Mouse (Mus musculus): ENCODE measurements around the gene Tbc1d10b. TPM values are rescaled to one million over a fixed set of nuclear protein-coding genes. Genes with fewer than 3 reads are reported as not detected.

Tbc1d10b gene
- polyA plus RNA-seq, 1 experiment, result 44.1 TPM

DNA sequence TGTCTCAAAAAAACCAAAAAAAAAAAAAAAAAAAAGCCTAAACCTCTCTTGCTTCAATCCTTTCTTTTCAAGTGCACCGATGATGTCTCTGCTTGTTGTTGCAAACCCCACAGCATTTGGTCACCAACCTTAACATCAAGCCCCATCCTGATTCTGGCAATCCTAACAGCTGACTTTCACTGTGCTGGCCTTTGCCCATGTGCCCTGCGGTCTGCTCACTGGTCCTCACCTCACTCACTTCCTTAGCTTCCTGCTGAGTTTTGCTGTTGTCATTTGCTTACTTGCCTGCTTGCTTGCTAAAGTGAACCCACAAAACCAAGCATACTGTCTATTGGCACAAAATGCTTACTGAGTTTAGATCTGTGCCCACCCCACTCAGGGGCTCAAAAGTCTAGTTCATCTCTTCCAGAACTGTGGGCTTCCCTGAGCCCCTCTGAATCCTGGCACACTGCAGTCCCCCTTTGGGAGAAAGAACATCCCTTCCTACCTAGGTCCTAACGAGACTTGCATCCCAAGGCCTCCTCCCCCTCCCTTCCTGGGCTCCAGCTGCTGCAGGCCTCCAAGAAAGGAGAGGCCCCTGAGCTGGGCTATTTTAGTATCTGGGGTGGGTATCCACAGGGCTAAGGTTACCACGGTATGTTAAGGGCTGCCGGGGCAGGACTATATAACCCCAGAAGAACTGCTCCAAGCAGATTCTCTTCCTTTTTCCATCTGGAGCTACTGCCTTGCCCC, 2.9 kb upstream of the Tbc1d10b start:
- no peak overlapping the region for H3K27ac ChIP-seq (ENCODE audit: insufficient read depth, low read depth, low read length)
- no peak overlapping the region for H3K4me3 ChIP-seq (ENCODE audit: low read depth, low read length)
- peaks cover 2% of the 10 kb centered on the region; the same call in 1 of the 2 replicates for H3K4me1 ChIP-seq (ENCODE audit: control insufficient read depth, insufficient read depth, insufficient read length, low read length)
- H3K36me3 ChIP-seq (ENCODE audit: control insufficient read depth, insufficient read depth, low read length), result no peaks in the 10 kb centered on the region
- TF ChIP-seq CTCF (IDR thresholded peaks at IDR 0.05; ENCODE audit: extremely low read depth, insufficient read length, insufficient replicate concordance, low read depth, low read length) (no peak), POLR2A (IDR thresholded peaks at IDR 0.05; ENCODE audit: low read depth, low read length) (no peak)
- 80% methylated on average over 5 of the region's 5 CpGs for WGBS
- H3K27me3 ChIP-seq (ENCODE audit: control insufficient read depth, insufficient read depth, low read length), result no peaks in the 10 kb centered on the region

DNA sequence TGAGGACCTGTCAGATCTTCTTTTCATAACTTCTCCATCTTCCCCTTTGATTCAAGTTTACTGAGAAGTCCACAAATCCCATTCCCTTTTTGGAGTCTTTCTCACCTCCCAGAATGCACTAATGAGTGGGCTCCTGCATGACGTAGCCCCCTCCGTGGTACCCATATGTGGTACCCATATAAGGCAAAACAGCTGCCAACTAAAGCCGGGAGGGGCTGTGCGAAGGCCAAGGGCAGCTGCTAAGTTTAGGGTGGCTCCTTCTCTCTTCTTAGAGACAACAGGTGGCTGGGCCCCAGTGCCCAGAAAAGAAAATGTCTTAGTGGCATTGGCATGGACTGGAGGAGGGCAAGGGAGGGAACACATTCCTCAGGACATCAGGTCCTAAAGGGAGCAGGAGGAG, 2.0 kb upstream of the Tbc1d10b start:
- H3K4me3 ChIP-seq (ENCODE audit: low read depth, low read length), result no peak overlapping the region
- no peak for TF ChIP-seq CTCF (IDR thresholded peaks at IDR 0.05; ENCODE audit: extremely low read depth, insufficient read length, insufficient replicate concordance, low read depth, low read length)
- TF ChIP-seq POLR2A (IDR thresholded peaks at IDR 0.05; ENCODE audit: low read depth, low read length), result no peak
- WGBS, result 85% methylated on average over 4 of the region's 4 CpGs
- no peaks in the 10 kb centered on the region for H3K27me3 ChIP-seq (ENCODE audit: control insufficient read depth, insufficient read depth, low read length)
- H3K27ac ChIP-seq (ENCODE audit: insufficient read depth, low read depth, low read length), result no peak overlapping the region
- H3K4me1 ChIP-seq (ENCODE audit: control insufficient read depth, insufficient read depth, insufficient read length, low read length), result peaks cover 4% of the 10 kb centered on the region
- H3K36me3 ChIP-seq (ENCODE audit: control insufficient read depth, insufficient read depth, low read length), result no peaks in the 10 kb centered on the region

GRCm38 (mm10) chr7:127209851-127210250, 1.6 kb upstream of the Tbc1d10b start:
- 78% methylated on average over 5 of the region's 5 CpGs for WGBS
- no peaks in the 10 kb centered on the region for H3K27me3 ChIP-seq (ENCODE audit: control insufficient read depth, insufficient read depth, low read length)
- no peak for TF ChIP-seq POLR2A (IDR thresholded peaks at IDR 0.05; ENCODE audit: low read depth, low read length)
- no peak for TF ChIP-seq CTCF (IDR thresholded peaks at IDR 0.05; ENCODE audit: extremely low read depth, insufficient read length, insufficient replicate concordance, low read depth, low read length)

DNA sequence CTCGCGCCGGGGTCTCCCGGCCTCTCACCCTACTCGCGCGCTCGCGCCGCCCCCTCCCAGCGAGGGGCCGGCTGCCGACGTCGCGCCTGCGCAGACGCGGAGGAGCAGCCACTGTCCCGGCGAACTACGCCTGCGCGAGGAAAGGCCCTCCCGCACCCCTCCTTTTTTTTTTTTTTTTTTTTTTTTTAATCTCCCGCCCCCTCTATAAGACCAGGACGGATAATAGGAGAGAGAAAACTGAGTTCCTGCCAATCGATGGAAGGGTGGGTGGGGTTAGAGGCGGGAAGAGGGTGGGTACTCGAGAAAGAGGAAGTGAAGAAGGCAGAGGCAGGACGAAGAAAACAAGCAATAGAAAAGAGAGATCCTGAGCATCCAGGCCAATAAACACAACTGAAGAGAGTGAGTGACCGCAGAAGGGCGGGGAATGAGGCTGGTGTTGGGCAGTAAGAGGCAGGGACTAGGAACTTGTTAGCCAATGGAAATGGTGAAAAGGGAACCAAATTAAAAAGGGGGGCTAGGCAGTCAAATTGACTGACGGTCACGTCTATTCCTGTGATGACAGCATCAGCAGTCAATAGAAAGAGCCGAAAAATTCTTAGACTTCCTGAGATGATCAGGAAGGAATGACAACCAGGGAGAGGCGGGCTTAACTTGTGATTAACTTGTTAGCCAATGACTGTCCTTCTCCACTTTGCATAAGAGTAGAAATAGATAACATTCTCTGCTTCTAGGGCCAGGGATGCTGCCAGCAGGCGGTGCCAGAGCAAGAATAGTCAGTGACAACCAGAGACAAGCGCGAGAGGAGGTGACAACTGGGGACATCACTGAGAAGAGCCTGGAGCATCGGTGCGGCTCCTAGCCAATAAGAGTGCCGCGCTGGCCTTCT, 528 bp upstream of the Tbc1d10b start, which contains the start of gene Mylpf:
TSS of gene Mylpf (plus strand) at position 338 of the 886 bp plus-strand sequence.
- H3K27me3 ChIP-seq (ENCODE audit: control insufficient read depth, insufficient read depth, low read length), result no peaks in the 10 kb centered on the region
- TF ChIP-seq CTCF (IDR thresholded peaks at IDR 0.05; ENCODE audit: extremely low read depth, insufficient read length, insufficient replicate concordance, low read depth, low read length) (peak; percentile 66; the same call in 1 of the 2 replicates), POLR2A (IDR thresholded peaks at IDR 0.05; ENCODE audit: low read depth, low read length) (peak; percentile 63)
- H3K27ac ChIP-seq (ENCODE audit: insufficient read depth, low read depth, low read length), result peak within 1 kb of the TSS; percentile 55
- H3K4me3 ChIP-seq (ENCODE audit: low read depth, low read length), result peak within 1 kb of the TSS; percentile 73
- H3K4me1 ChIP-seq (ENCODE audit: control insufficient read depth, insufficient read depth, insufficient read length, low read length), result peaks cover 2% of the 10 kb centered on the region
- 0% methylated on average over 44 of the region's 44 CpGs for WGBS
- peaks cover 2% of the 10 kb centered on the region; the same call in 1 of the 2 replicates for H3K36me3 ChIP-seq (ENCODE audit: control insufficient read depth, insufficient read depth, low read length)

More at GRCm38 (mm10) chr7:127209851-127210250, 1.6 kb upstream of the Tbc1d10b start:
- no peak overlapping the region for H3K27ac ChIP-seq (ENCODE audit: insufficient read depth, low read depth, low read length)
- no peaks in the 10 kb centered on the region for H3K36me3 ChIP-seq (ENCODE audit: control insufficient read depth, insufficient read depth, low read length)
- H3K4me1 ChIP-seq (ENCODE audit: control insufficient read depth, insufficient read depth, insufficient read length, low read length), result peaks cover 2% of the 10 kb centered on the region
- H3K4me3 ChIP-seq (ENCODE audit: low read depth, low read length), result no peak overlapping the region

GRCm38 (mm10) chr7:127207374-127208294, 634 bp downstream of the Tbc1d10b start:
- WGBS, result 1% methylated on average over 53 of the region's 53 CpGs
- H3K36me3 ChIP-seq (ENCODE audit: control insufficient read depth, insufficient read depth, low read length), result peaks cover 13% of the 10 kb centered on the region
- H3K4me1 ChIP-seq (ENCODE audit: control insufficient read depth, insufficient read depth, insufficient read length, low read length), result peaks cover 2% of the 10 kb centered on the region
- no peak for TF ChIP-seq POLR2A (IDR thresholded peaks at IDR 0.05; ENCODE audit: low read depth, low read length)
- TF ChIP-seq CTCF (IDR thresholded peaks at IDR 0.05; ENCODE audit: extremely low read depth, insufficient read length, insufficient replicate concordance, low read depth, low read length), result no peak
- no peaks in the 10 kb centered on the region for H3K27me3 ChIP-seq (ENCODE audit: control insufficient read depth, insufficient read depth, low read length)
- H3K27ac ChIP-seq (ENCODE audit: insufficient read depth, low read depth, low read length), result peak overlapping the region; percentile 50
- H3K4me3 ChIP-seq (ENCODE audit: low read depth, low read length), result peak overlapping the region; percentile 73

- peak overlapping the region; percentile 73 for H3K4me3 ChIP-seq (ENCODE audit: low read depth, low read length)
- no peak overlapping the region for H3K27ac ChIP-seq (ENCODE audit: insufficient read depth, low read depth, low read length)
- peaks cover 17% of the 10 kb centered on the region for H3K36me3 ChIP-seq (ENCODE audit: control insufficient read depth, insufficient read depth, low read length)
- 28% methylated on average over 2 of the region's 2 CpGs for WGBS
- no peaks in the 10 kb centered on the region for H3K27me3 ChIP-seq (ENCODE audit: control insufficient read depth, insufficient read depth, low read length)
- H3K4me1 ChIP-seq (ENCODE audit: control insufficient read depth, insufficient read depth, insufficient read length, low read length), result peaks cover 2% of the 10 kb centered on the region
- TF ChIP-seq CTCF (IDR thresholded peaks at IDR 0.05; ENCODE audit: extremely low read depth, insufficient read length, insufficient replicate concordance, low read depth, low read length) (no peak), POLR2A (IDR thresholded peaks at IDR 0.05; ENCODE audit: low read depth, low read length) (no peak)
These were observed 1.7 kb downstream of the Tbc1d10b start for GRCm38 (mm10) chr7:127206606-127207005.

Measured in small intestine, adult 2 months (tissue).